Mouse (Mus musculus) thymus, postnatal 25 days (tissue): ENCODE data around the gene Lrrc66.
"Not testable (repeated sequence)": the region's sequence is repeated elsewhere in the genome, so short reads cannot be mapped to it uniquely, and the experiment has no call there.

ENCODE experiments used
- DNase-seq: peaks from one replicate; pipeline ENCODE4 v3.0.0; 2022

The Lrrc66 gene

DNA sequence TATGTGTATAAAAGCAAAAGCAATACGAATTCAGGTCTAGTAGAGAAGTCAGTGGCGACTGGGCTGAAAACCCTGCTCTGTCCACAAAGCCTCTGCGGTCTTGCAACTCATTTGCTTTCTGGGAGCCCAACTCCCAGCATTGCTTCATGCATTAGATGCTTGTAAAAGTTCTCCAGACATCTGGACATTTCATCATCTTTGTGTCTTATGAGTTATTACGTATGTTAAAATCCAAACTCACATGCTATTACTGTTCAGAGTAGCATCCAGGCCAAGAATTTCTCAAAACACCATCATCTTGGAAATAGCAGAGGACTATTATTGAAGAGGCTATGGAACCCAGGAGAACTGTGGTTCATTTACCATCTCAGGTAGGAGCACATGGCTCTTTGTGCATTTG, 21.3 kb downstream of the Lrrc66 start:
- DNase-seq = no peak

DNA sequence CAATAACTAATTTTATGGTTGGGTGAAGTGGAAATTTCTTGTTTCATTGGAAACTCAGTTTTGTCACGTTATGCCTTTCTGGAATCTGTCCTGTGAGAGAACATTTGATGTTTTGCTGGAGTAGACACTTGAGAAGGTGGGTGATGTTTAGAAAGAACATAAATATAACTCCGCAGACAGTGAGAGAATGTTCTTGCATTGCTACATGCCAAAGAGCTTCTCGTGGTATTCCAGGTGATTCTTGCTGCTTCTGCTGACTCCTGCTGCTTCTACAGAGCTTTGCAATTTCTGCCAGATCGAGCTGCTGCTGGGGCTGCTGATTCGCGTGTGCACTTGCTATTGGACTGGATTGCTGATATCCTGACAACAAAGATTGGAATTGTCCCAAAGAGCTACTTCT, 27.4 kb downstream of the Lrrc66 start:
- no peak for DNase-seq

GRCm38 (mm10) chr5:73604542-73604941, 27.8 kb downstream of the Lrrc66 start:
- no peak for DNase-seq

- no peak for DNase-seq
Measured at GRCm38 (mm10) chr5:73602865-73603264, 29.5 kb downstream of the Lrrc66 start.

DNA sequence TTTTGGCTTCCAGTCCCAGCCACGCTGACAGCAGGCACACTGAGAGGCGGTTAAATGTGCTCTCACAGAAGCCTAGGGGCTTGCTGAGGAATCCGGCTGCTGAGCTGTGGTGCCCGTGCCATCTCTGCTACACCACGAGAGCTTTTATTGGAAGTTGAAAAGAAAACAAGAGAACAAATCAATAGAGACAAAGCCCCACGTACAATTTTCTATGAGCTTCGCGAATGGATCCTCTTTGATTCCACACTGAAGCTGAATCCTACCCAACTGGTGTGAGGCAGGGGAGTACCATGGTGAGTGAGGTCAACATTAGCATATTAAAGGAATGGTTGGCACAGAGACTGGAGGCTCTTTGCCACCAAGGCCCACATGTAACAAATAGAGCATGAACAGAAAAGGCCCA, 31.0 kb downstream of the Lrrc66 start:
- DNase-seq = no peak

GRCm38 (mm10) chr5:73599991-73600390, 32.3 kb downstream of the Lrrc66 start:
- DNase-seq = no peak

GRCm38 (mm10) chr5:73598943-73599695, 33.2 kb downstream of the Lrrc66 start:
- no peak for DNase-seq

GRCm38 (mm10) chr5:73587119-73587518, 45.2 kb downstream of the Lrrc66 start:
- no peak for DNase-seq

DNA sequence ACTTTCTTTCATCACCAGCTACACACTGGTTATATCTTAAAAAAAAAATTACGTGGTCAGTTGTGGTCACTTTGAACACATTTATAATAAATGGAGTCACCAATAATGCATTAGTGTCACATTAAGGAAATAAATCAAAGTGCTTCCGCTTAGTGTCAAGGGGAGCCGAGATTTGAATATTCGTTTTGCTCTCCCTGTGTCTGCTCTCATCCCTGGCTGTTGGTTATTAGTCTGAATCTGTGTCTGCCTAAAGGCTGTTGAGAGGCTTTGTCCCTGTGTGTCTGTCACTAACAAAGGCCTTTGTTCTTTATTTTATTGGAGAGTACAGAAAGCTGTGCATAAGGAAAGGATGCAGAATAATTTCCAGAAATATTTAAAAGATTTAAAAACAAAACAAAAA, 45.7 kb downstream of the Lrrc66 start:
- no peak for DNase-seq

DNA sequence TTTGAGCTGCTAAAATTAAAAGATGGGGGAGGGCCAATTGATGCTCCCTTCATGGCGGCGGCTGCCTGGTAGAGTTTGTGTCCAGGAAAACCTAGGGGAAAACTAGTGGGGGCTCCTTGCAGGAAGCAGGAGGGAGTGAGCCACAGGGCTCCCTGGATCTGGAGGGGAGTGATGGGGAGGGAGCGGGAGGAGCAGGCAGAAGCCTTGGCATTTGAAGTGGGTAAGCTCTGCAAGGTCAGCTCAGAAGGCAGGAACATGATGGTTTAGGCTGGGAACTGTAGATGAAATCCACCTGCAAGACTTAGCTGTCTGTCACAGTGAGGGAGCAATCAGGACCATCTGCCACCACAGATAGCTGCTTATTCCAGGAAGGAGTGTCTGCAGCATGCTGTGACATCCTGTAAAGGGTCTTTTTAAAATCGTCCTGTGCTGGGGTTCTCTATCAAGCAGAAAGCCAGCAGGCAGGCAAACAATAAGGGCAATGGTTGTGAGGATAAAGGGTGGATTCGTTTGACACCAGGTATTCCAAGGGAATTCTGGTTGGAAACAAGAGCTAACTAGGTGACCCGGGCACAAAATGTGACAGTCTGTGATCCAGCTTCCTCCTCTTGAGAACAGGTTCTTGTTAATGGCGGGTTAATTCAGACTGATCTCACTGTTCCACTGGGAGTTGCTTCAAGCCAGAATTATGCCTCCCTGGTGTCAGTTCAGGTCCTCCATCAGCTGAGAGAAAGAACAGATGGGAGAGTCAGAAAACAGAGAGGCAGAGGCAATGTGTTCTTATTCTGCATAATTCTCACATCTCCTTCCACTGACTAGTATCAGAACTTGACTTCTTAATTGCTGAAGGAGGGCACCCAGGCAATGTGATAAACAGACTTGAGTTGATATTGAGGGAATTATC, 46.9 kb downstream of the Lrrc66 start:
- no peak for DNase-seq

- not testable (repeated sequence) for DNase-seq
Measured at GRCm38 (mm10) chr5:73584011-73584410, 48.3 kb downstream of the Lrrc66 start.

DNA sequence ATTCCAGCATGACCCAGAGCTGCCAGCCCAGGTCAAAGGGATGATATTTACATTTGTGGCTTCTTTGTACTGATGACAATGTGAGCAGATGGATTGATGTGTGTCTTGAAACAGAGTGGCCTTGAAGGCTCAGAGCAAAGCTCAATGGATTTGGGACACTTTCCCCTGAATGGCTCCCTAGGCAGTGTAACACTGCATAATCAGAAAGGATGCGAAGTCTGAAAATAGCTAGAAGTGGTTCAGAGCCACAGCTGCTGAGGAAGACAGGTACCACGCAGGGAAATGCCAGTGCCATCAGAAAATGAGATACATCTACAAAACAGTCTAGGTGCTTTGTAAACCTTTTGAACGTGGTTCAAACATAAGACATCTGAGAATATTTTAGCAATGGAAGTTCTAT, 54.2 kb downstream of the Lrrc66 start:
- DNase-seq = no peak

DNA sequence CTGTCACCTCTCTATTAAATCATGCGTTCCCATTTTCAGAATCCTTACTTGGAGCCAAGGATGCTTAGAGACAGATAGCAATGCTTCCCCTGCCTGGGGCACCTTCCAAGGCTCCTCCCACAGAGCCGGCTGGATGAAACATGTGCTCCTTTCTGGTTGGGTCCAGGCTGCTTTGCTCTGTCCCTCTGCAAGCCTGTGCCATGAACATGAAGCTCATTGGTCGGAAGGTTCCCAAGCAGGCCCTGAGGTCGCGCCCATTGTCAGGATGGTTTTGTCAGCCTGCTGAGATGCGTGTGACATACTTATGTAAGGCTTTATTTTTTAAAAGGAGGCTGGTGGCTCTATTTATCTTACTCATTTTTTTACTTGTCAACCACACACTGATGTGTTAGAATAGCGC, 55.6 kb downstream of the Lrrc66 start:
- no peak for DNase-seq

DNA sequence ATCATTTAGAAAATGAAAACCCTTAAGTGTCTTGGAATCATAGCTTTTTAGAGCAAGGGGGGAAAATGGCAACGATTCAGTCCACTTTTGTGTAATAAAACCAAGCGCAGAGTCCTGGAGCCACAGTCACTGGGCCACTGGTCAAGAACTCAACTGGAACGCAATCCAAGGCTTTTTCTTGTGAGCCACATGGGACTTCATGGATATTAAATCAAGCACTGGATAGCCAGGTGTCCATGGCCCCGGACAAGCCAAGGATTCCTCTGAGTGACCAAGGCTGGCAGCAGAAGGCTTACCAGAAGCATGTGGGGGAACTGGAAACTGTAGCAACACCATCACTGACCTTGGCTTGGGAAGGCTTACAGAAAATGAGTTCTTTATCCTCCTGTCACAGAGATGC, 57.7 kb downstream of the Lrrc66 start:
- no peak for DNase-seq

GRCm38 (mm10) chr5:73573789-73574188, 58.5 kb downstream of the Lrrc66 start:
- no peak for DNase-seq

DNA sequence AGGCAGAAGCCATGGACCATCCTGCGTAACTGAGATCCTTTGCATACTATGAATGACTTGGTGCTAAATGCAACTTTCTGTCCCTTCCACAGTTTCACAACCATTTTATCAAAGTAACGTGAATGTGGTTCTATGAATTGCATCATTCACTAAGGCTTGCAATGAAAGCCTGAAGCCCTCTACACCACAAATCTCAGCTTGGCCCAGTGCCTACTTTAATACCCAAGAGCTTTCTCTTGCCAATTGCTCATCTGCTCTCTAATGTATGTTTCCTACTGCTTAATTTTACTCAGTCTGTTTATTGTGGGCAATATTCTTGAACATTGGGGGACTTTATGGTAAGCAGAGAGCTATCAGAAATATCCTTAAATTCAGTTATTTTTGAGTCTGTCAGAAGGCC, 59.5 kb downstream of the Lrrc66 start:
- DNase-seq = no peak

- DNase-seq = no peak
Measured at GRCm38 (mm10) chr5:73571395-73572156, 60.8 kb downstream of the Lrrc66 start.

GRCm38 (mm10) chr5:73569181-73569580, 63.1 kb downstream of the Lrrc66 start:
- peak; percentile 4 for DNase-seq

DNA sequence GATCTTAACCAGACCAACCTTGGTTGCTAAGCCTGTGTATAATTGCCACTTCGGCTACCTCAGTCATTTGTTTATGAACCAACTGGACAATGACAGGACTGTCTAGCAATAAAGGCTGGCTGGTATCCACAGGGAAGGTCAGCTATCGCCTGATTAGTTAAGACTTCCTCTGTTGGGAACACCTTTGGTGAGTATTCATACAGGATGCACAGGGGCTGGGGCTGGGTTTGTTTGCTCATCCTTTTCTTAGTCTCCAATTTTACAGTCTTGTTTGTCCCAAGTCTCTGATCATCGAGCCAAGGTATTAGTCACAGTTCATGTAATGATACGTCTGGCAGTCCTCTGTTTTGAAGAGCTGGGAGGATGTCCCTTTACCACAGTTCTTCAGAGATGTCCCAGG, 65.4 kb downstream of the Lrrc66 start:
- no peak for DNase-seq

DNA sequence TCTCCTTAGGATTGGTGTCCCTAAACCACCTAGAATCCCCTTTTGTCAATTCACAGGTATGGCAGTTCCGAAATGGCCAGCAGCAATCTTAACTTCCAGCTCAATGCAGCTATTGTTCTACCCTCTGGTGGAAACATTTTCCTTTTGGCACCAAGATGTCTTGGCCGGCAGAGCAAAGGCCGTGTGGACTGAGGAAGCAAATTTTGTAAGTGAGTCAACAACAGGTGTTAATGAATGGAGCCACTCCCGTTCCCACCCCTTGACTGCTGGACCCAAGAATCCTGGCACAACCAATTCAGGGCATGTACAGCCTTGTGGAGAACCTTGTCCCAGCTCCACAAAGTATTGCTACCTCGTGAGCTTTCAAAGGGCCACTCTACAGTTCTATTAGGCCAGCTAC, 66.2 kb downstream of the Lrrc66 start:
- DNase-seq = no peak

GRCm38 (mm10) chr5:73564038-73564437, 68.3 kb downstream of the Lrrc66 start:
- no peak for DNase-seq

DNA sequence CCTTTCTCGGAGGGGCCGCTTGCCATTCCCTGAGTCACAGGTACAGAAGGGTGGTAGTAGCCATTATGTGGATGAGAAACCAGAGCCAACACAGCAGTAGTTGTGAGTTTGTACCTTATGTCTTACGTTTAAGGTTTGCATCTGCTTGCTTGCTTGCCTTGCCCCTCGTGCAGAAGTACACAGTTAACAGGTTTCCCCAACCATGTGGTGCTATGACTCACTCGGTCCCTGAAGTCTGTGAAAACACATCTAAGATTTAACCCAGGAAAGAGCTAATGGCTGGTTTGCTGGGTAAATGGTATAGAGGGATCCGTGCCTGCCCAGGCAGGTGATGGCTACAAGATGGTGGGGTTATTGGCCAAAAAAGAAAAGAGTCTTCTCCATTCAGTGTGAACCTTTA, 73.6 kb downstream of the Lrrc66 start:
- DNase-seq = no peak

- DNase-seq = no peak
Measured at GRCm38 (mm10) chr5:73556733-73557425, 75.4 kb downstream of the Lrrc66 start.
